Mouse (Mus musculus): ENCODE data around the gene Rin2. TPM values are rescaled to one million over a fixed set of nuclear protein-coding genes. Genes with fewer than 3 reads are reported as not detected.
A peak's percentile ranks its signal among the peaks of the same experiment; 100 is the strongest.

The Rin2 gene
- polyA plus RNA-seq, 1 experiment from 2014 or later, result 16.2 TPM

- Histone ChIP-seq H3K27me3 (replicated peaks; ENCODE audit: low read depth, poor library complexity, severe bottlenecking) (no peaks in the 10 kb centered on the region), H3K27ac (replicated peaks) (no peak overlapping the region), H3K4me3 (no peak overlapping the region), H3K36me3 (replicated peaks) (no peaks in the 10 kb centered on the region), H3K9me3 (no peaks in the 10 kb centered on the region), H3K4me1 (peaks cover 15% of the 10 kb centered on the region)
- no peak for DNase-seq (ENCODE audit: low spot score)
- 91% methylated on average over 10 of the region's 10 CpGs for WGBS
Measured at GRCm38 (mm10) chr2:145691367-145692009, 16.5 kb downstream of the Rin2 start.

DNA sequence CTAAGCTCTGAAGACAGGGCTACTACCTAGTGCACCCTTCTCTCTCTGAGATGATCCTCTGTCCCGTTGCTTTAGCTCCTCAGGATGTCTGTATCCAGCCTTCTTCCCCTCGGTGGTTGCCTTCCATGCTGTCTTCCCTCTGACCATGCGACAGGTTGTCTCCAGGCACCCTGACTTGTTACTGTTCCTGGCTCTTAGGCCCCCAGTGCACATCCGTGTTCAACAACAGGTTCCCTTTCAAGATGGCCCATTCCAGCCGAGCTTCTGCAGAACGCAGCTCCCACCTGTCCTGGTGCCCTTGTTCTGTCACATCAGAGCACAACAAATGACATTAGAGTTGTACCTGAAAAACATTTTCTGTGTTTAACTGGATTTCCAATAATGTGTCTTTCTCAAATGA, 22.1 kb downstream of the Rin2 start:
- no peaks in the 10 kb centered on the region for H3K9me3 ChIP-seq
- H3K27me3 ChIP-seq (replicated peaks; ENCODE audit: low read depth, poor library complexity, severe bottlenecking), result no peaks in the 10 kb centered on the region
- peaks cover 3% of the 10 kb centered on the region for H3K4me1 ChIP-seq
- 86% methylated on average over 6 of the region's 6 CpGs for WGBS
- DNase-seq (ENCODE audit: low spot score), result no peak
- no peak overlapping the region for H3K4me3 ChIP-seq
- no peak overlapping the region for H3K27ac ChIP-seq (replicated peaks)
- H3K36me3 ChIP-seq (replicated peaks), result no peaks in the 10 kb centered on the region

GRCm38 (mm10) chr2:145699414-145700071, 24.5 kb downstream of the Rin2 start:
- Histone ChIP-seq H3K27me3 (replicated peaks; ENCODE audit: low read depth, poor library complexity, severe bottlenecking) (no peaks in the 10 kb centered on the region), H3K36me3 (replicated peaks) (no peaks in the 10 kb centered on the region), H3K9me3 (no peaks in the 10 kb centered on the region), H3K27ac (replicated peaks) (no peak overlapping the region), H3K4me3 (no peak overlapping the region), H3K4me1 (peaks cover 3% of the 10 kb centered on the region)
- 33% methylated on average over 6 of the region's 6 CpGs for WGBS
- DNase-seq (ENCODE audit: low spot score), result peak; percentile 70

GRCm38 (mm10) chr2:145700237-145700985, 25.4 kb downstream of the Rin2 start:
- DNase-seq (ENCODE audit: low spot score), result no peak
- 74% methylated on average over 8 of the region's 8 CpGs for WGBS

DNA sequence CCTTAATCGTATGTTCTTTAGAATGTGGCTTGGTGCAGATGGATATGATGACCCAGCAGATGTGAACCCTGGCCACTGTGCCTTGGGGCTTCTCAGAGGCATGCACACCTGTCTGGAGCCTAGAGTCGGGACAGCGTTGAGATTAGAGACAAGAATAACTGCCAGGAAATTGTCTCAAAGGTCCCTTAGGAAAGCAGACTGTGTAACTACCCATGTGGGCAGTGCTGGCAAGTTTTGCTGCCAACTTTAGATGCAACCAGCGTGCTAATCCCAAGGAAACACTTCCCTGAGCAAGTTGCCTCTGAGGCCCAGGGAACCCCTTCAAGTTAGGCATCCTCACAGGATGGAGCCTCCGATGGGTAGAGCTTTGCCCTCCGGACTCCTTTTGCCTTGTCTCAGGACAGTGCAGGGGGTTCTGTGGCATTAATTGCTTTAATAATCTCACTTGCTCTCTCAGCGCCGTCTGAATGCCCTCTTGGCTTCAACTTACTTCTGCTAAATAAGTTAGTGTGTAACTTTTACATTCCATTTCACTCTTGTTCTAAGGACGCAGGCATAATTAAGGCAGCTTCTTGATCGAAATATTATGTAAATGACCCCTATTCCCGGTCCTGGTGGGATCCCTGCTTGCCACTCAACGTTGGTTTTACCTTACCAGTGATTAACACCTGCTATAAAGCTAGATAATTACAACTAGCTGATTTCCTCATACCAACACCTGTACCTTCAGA, 26.8 kb downstream of the Rin2 start:
- peaks cover 3% of the 10 kb centered on the region for H3K4me1 ChIP-seq
- H3K9me3 ChIP-seq, result no peaks in the 10 kb centered on the region
- H3K27ac ChIP-seq (replicated peaks), result no peak overlapping the region
- 89% methylated on average over 12 of the region's 12 CpGs for WGBS
- no peaks in the 10 kb centered on the region for H3K27me3 ChIP-seq (replicated peaks; ENCODE audit: low read depth, poor library complexity, severe bottlenecking)
- H3K4me3 ChIP-seq, result no peak overlapping the region
- no peak for DNase-seq (ENCODE audit: low spot score)
- no peaks in the 10 kb centered on the region for H3K36me3 ChIP-seq (replicated peaks)

More at GRCm38 (mm10) chr2:145700237-145700985, 25.4 kb downstream of the Rin2 start:
- Histone ChIP-seq H3K27me3 (replicated peaks; ENCODE audit: low read depth, poor library complexity, severe bottlenecking) (no peaks in the 10 kb centered on the region), H3K4me3 (no peak overlapping the region), H3K36me3 (replicated peaks) (no peaks in the 10 kb centered on the region), H3K27ac (replicated peaks) (no peak overlapping the region), H3K4me1 (peaks cover 3% of the 10 kb centered on the region), H3K9me3 (no peaks in the 10 kb centered on the region)

DNA sequence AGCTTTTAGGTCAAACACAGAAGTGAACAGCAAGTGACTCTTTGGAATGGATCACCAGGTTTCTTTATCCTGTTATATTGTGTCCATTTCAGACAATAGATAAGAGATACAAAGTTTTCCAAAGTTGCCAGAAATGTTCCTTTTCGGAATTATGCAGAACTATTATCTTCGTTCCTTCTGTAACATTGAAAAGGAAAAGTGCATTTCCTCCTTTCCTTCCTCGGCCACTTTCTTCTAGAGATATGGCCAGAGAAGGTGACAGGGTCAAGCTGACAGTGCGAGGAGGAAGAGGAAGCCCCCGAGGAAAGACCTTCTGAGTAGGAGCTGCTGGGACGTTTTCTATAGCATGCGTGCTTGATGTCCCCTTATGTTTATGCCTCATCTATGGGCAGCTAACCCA, 29.7 kb downstream of the Rin2 start:
- H3K27me3 ChIP-seq (replicated peaks; ENCODE audit: low read depth, poor library complexity, severe bottlenecking), result no peaks in the 10 kb centered on the region
- no peak overlapping the region for H3K4me3 ChIP-seq
- no peak overlapping the region for H3K27ac ChIP-seq (replicated peaks)
- no peak for DNase-seq (ENCODE audit: low spot score)
- peaks cover 3% of the 10 kb centered on the region for H3K4me1 ChIP-seq
- no peaks in the 10 kb centered on the region for H3K36me3 ChIP-seq (replicated peaks)
- WGBS, result 74% methylated on average over 7 of the region's 7 CpGs
- no peaks in the 10 kb centered on the region for H3K9me3 ChIP-seq

DNA sequence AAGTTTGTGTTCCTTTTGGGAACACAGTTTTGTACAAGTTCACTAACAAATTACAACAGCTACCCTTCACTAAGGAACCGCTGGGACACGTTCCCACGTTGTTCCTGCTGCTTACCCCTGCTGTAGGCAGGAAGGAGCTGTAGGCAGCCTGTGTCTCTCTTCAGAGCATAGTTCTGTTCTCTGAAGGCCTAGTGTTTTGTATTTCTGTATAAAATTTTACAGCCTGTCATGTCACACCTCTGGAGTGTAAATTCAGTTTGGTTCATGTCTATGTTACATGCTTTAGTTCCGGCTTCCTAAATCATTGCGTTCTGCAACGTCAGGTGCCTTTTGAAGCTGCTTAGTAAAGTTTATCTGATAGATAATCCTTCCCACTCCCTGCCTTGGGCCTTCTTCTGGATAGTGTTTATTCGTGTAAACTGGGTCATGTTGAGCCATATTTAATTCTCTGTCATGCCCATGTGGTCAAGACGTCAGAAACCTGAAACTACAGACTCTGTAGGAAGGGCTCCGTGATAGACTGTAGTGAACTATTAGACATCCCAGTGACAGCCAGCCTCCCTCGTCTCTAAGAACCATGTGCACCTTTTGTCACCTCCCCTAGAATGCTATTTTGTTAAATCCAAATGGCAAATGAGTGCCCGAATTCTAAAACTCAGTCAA, 34.8 kb downstream of the Rin2 start:
- DNase-seq (ENCODE audit: low spot score), result no peak
- no peak overlapping the region for H3K4me3 ChIP-seq
- no peaks in the 10 kb centered on the region for H3K36me3 ChIP-seq (replicated peaks)
- H3K27ac ChIP-seq (replicated peaks), result no peak overlapping the region
- H3K27me3 ChIP-seq (replicated peaks; ENCODE audit: low read depth, poor library complexity, severe bottlenecking), result no peaks in the 10 kb centered on the region
- 82% methylated on average over 11 of the region's 11 CpGs for WGBS
- no peaks in the 10 kb centered on the region for H3K9me3 ChIP-seq
- peaks cover 11% of the 10 kb centered on the region for H3K4me1 ChIP-seq

DNA sequence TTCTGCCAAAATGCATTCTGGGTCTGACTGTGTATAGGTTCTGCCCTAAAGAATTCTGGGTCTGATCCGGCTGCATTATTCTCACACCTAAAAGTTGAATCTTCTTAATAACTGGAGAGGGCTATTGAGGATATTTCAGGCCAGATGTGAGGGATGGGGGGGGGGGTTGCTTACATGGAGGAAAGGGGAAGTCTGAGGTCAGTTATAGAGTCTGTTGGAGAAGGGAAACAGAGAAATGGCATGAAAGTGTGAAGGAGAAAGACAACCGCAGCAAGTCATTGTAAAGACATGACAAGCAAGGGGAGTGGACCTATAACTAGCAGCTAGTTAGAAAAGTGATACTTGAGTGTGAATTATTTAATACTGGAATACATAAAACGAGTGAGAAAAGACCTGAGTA, 36.5 kb downstream of the Rin2 start:
- Histone ChIP-seq H3K4me3 (no peak overlapping the region), H3K4me1 (peaks cover 11% of the 10 kb centered on the region), H3K9me3 (no peaks in the 10 kb centered on the region), H3K27me3 (replicated peaks; ENCODE audit: low read depth, poor library complexity, severe bottlenecking) (no peaks in the 10 kb centered on the region), H3K27ac (replicated peaks) (no peak overlapping the region), H3K36me3 (replicated peaks) (no peaks in the 10 kb centered on the region)
- DNase-seq (ENCODE audit: low spot score), result no peak
- 84% methylated on average over 3 of the region's 3 CpGs for WGBS

DNA sequence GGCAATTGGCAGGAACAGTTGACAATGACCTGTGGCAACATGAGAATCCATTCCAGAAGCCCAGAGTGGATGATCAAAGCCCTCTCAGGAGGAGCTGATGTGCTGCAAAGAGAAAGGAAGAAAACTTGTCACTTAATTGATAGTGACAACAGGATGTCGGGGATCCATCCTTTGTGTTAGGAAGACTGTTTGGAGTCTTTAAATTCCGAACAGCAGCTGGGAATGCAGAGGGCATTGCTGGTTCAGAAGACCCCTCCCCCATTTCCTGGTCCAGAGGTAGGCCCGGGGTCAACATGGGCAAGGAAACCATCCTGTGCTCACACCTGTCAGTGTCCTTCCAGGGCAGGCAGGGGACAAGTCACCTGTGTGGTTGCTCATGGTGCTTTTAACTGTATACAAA, 37.0 kb downstream of the Rin2 start:
- no peak for DNase-seq (ENCODE audit: low spot score)
- Histone ChIP-seq H3K9me3 (no peaks in the 10 kb centered on the region), H3K4me1 (peaks cover 11% of the 10 kb centered on the region), H3K4me3 (no peak overlapping the region), H3K27me3 (replicated peaks; ENCODE audit: low read depth, poor library complexity, severe bottlenecking) (no peaks in the 10 kb centered on the region), H3K27ac (replicated peaks) (no peak overlapping the region), H3K36me3 (replicated peaks) (no peaks in the 10 kb centered on the region)
- 13% methylated on average over 3 of the region's 3 CpGs for WGBS

DNA sequence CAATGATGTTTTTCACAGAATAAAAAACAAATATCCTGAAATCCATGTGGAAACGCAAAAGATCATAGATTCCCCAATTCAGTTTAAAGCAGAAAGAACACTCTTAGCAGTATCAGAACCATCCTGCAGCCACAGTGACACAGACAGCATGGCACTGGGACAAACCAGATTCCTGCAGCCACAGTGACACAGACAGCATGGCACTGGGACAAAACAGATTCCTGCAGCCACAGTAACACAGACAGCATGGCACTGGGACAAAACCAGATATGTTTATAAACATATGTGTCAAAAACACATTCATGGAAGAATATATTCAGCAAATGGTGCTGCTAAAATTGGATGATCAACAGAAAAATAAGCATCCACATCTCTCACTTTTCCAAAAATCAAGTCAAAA, 42.5 kb downstream of the Rin2 start:
- Histone ChIP-seq H3K4me1 (peaks cover 2% of the 10 kb centered on the region), H3K27me3 (replicated peaks; ENCODE audit: low read depth, poor library complexity, severe bottlenecking) (no peaks in the 10 kb centered on the region), H3K27ac (replicated peaks) (no peak overlapping the region), H3K9me3 (no peaks in the 10 kb centered on the region), H3K4me3 (no peak overlapping the region), H3K36me3 (replicated peaks) (no peaks in the 10 kb centered on the region)
- no peak for DNase-seq (ENCODE audit: low spot score)
- 89% methylated on average over 1 of the region's 1 CpGs for WGBS

- no peaks in the 10 kb centered on the region for H3K4me1 ChIP-seq
- no peaks in the 10 kb centered on the region for H3K27me3 ChIP-seq (replicated peaks; ENCODE audit: low read depth, poor library complexity, severe bottlenecking)
- 80% methylated on average over 5 of the region's 5 CpGs for WGBS
- no peaks in the 10 kb centered on the region for H3K9me3 ChIP-seq
- no peak overlapping the region for H3K4me3 ChIP-seq
- no peaks in the 10 kb centered on the region for H3K36me3 ChIP-seq (replicated peaks)
- H3K27ac ChIP-seq (replicated peaks), result no peak overlapping the region
- no peak for DNase-seq (ENCODE audit: low spot score)
Measured at GRCm38 (mm10) chr2:145718624-145719183, 43.7 kb downstream of the Rin2 start.

DNA sequence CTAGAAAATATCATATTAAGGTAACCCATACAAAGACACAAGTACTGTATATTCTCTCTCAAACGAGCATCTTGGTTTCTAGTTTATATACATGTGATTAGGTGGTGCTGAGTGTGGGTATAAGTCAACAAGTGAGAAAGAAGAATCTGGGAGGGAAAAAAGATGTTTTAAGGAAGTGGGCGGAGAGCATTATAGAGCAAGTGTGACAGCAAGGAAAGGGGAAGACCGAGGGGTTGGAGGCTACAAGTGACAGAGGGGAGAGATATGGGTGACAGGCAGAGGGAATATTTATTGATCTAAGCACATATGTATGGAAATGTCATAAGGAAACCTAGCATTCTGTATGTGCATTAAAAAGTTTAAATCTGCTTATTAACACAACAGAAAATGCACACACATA, 45.1 kb downstream of the Rin2 start:
- no peaks in the 10 kb centered on the region for H3K4me1 ChIP-seq
- H3K27me3 ChIP-seq (replicated peaks; ENCODE audit: low read depth, poor library complexity, severe bottlenecking), result no peaks in the 10 kb centered on the region
- H3K4me3 ChIP-seq, result no peak overlapping the region
- 78% methylated on average over 3 of the region's 3 CpGs for WGBS
- H3K36me3 ChIP-seq (replicated peaks), result no peaks in the 10 kb centered on the region
- DNase-seq (ENCODE audit: low spot score), result no peak
- H3K9me3 ChIP-seq, result no peaks in the 10 kb centered on the region
- H3K27ac ChIP-seq (replicated peaks), result no peak overlapping the region

All from embryonic facial prominence, embryonic 10.5 days (tissue).